Mouse (Mus musculus): ENCODE results near the gene Tubb2a. TPM values are rescaled to one million over a fixed set of nuclear protein-coding genes. Genes with fewer than 3 reads are reported as not detected.

The Tubb2a gene
- polyA plus RNA-seq, 1 experiment from 2014 or later, result 2,201 TPM

DNA sequence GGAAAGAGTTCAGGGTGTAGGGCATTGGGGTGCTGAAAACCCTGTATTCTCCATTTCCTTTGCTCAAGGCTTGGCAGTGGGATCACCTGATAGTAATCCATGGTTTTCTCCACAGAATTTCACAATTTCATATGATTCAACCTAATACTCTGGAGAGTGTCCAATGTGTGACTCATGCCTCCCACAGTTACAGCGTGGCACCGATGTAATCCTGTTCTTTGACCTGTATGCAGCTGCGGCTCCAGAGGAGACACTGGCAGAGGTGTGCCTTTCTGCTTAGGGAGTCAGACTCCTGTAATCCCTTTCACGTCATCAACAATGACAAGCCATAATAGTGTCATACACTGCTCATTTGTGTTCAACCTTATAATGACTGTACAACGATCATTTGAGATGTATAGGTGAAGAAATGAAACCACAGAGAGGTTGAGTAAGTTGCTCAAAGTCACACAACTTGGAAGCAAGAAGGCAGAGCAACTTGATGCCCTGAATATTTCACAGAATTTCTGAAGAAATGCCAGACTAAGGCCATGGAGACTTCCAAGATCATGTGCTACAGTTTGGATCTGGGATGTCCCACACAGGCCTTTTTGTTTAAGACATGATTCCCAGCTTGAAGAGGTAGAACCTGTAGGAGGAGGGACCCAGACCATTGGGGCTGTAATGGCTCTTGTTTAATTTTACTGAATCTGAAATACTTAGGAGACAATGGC lies 34.7 kb upstream of the Tubb2a start:
- no peak for DNase-seq
- Histone ChIP-seq H3K27ac (replicated peaks; ENCODE audit: low read depth, low read length) (no peak overlapping the region), H3K4me3 (replicated peaks; ENCODE audit: low read depth, low read length) (no peak overlapping the region), H3K36me3 (ENCODE audit: control insufficient read depth, insufficient read depth, low read length) (no peaks in the 10 kb centered on the region), H3K27me3 (ENCODE audit: control insufficient read depth, insufficient read depth, low read length) (no peaks in the 10 kb centered on the region), H3K4me1 (ENCODE audit: control insufficient read depth, insufficient read depth, low read length) (no peaks in the 10 kb centered on the region), H3K9ac (replicated peaks; ENCODE audit: low read length) (no peak overlapping the region), H3K4me2 (ENCODE audit: low read length) (no peak overlapping the region), H3K9me3 (ENCODE audit: control insufficient read depth, low read length) (no peaks in the 10 kb centered on the region)
- 88% methylated on average over 5 of the region's 5 CpGs for WGBS
- no peak for ATAC-seq (ENCODE audit: low FRiP score, low TSS enrichment)

DNA sequence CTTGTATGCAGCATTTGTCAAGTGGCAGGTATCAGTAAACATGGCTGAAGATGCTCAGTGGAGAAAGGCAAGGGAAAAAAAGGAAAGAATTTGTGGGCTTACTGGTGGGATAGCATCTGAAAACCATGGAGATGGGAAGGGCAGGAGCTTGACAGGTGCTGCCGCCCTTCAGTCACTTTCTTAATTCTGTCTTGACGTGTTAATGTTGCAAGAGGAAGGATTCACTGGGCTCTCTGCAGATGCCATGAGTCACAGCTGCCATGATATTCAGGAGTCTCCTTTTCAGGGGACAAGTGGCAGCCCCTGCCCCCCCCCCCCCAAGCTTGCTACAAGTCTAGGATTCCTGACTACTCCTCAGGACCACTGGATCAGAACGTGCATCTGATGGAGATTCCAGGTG lies 34.1 kb upstream of the Tubb2a start:
- WGBS, result 78% methylated on average over 3 of the region's 3 CpGs
- Histone ChIP-seq H3K9ac (replicated peaks; ENCODE audit: low read length) (no peak overlapping the region), H3K4me1 (ENCODE audit: control insufficient read depth, insufficient read depth, low read length) (no peaks in the 10 kb centered on the region)

DNA sequence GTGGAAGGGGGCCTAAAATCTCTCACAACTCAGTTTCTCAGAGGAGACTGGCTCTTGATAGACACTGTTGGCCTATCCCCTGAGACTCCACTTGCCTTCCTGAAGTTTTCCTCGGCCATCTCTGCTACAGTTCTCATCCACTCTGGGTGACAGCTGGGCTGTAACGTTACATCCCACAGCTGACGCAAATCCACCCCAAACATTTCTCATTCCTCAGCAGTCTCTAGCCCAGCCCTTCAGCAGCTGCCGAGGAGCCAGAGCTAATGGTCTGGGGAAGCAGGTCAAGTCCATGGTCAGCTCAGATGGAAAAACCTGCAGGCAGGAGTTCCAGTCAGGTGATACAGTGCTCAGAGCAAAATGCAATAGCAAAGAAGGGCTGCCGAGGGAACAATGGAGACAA lies 33.2 kb upstream of the Tubb2a start:
- WGBS, result 70% methylated on average over 5 of the region's 5 CpGs

More for the DNA sequence above, 34.1 kb upstream of the Tubb2a start:
- H3K4me2 ChIP-seq (ENCODE audit: low read length), result no peak overlapping the region
- no peaks in the 10 kb centered on the region for H3K27me3 ChIP-seq (ENCODE audit: control insufficient read depth, insufficient read depth, low read length)
- H3K4me3 ChIP-seq (replicated peaks; ENCODE audit: low read depth, low read length), result no peak overlapping the region
- no peaks in the 10 kb centered on the region for H3K9me3 ChIP-seq (ENCODE audit: control insufficient read depth, low read length)
- no peak for ATAC-seq (ENCODE audit: low FRiP score, low TSS enrichment)
- no peaks in the 10 kb centered on the region for H3K36me3 ChIP-seq (ENCODE audit: control insufficient read depth, insufficient read depth, low read length)
- H3K27ac ChIP-seq (replicated peaks; ENCODE audit: low read depth, low read length), result no peak overlapping the region
- DNase-seq, result no peak

GRCm38 (mm10) chr13:34109677-34110058 lies 31.9 kb upstream of the Tubb2a start:
- no peak for ATAC-seq (ENCODE audit: low FRiP score, low TSS enrichment)
- 9% methylated on average over 4 of the region's 4 CpGs for WGBS
- no peaks in the 10 kb centered on the region for H3K9me3 ChIP-seq (ENCODE audit: control insufficient read depth, low read length)

More for the DNA sequence above, 33.2 kb upstream of the Tubb2a start:
- Histone ChIP-seq H3K9me3 (ENCODE audit: control insufficient read depth, low read length) (no peaks in the 10 kb centered on the region), H3K27me3 (ENCODE audit: control insufficient read depth, insufficient read depth, low read length) (no peaks in the 10 kb centered on the region), H3K36me3 (ENCODE audit: control insufficient read depth, insufficient read depth, low read length) (no peaks in the 10 kb centered on the region), H3K4me1 (ENCODE audit: control insufficient read depth, insufficient read depth, low read length) (no peaks in the 10 kb centered on the region), H3K9ac (replicated peaks; ENCODE audit: low read length) (no peak overlapping the region), H3K27ac (replicated peaks; ENCODE audit: low read depth, low read length) (no peak overlapping the region), H3K4me2 (ENCODE audit: low read length) (no peak overlapping the region), H3K4me3 (replicated peaks; ENCODE audit: low read depth, low read length) (no peak overlapping the region)
- DNase-seq, result no peak
- ATAC-seq (ENCODE audit: low FRiP score, low TSS enrichment), result no peak

DNA sequence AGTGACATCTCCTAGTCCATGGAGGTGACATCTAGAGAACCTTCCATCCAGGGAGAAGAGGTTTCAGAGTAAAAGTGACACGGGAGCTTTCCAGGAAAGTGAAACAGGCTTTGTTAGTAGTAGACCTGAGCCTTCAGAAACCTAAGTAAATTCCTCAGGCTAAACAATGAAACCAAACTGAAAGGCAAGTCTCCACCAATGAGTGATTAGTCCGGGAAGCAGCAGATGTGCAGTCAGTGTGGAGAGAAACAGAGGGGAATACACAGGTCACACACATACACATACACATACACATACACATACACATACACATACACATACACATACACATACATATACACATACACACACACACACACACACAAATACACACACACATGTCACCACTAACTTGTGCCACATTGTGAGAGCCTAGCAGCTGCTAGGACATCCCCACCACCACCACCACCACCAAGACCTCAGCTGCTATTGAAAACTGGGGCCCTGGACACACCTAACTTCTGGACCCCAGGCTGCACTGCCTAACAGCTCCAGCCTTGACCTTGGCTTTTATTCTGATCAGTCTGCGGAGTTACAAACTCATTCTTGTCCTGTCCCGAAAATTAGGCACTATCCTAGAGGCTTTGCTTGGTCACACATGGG lies 31.3 kb upstream of the Tubb2a start:
- DNase-seq, result no peak
- ATAC-seq (ENCODE audit: low FRiP score, low TSS enrichment), result no peak
- H3K9ac ChIP-seq (replicated peaks; ENCODE audit: low read length), result no peak overlapping the region
- no peaks in the 10 kb centered on the region for H3K9me3 ChIP-seq (ENCODE audit: control insufficient read depth, low read length)
- no peaks in the 10 kb centered on the region for H3K4me1 ChIP-seq (ENCODE audit: control insufficient read depth, insufficient read depth, low read length)
- H3K27ac ChIP-seq (replicated peaks; ENCODE audit: low read depth, low read length), result no peak overlapping the region
- no peaks in the 10 kb centered on the region for H3K36me3 ChIP-seq (ENCODE audit: control insufficient read depth, insufficient read depth, low read length)
- no peaks in the 10 kb centered on the region for H3K27me3 ChIP-seq (ENCODE audit: control insufficient read depth, insufficient read depth, low read length)
- 55% methylated on average over 4 of the region's 4 CpGs for WGBS
- H3K4me3 ChIP-seq (replicated peaks; ENCODE audit: low read depth, low read length), result no peak overlapping the region
- H3K4me2 ChIP-seq (ENCODE audit: low read length), result no peak overlapping the region

More at GRCm38 (mm10) chr13:34109677-34110058, 31.9 kb upstream of the Tubb2a start:
- Histone ChIP-seq H3K27me3 (ENCODE audit: control insufficient read depth, insufficient read depth, low read length) (no peaks in the 10 kb centered on the region), H3K9ac (replicated peaks; ENCODE audit: low read length) (no peak overlapping the region), H3K36me3 (ENCODE audit: control insufficient read depth, insufficient read depth, low read length) (no peaks in the 10 kb centered on the region), H3K4me1 (ENCODE audit: control insufficient read depth, insufficient read depth, low read length) (no peaks in the 10 kb centered on the region), H3K27ac (replicated peaks; ENCODE audit: low read depth, low read length) (no peak overlapping the region), H3K4me3 (replicated peaks; ENCODE audit: low read depth, low read length) (no peak overlapping the region), H3K4me2 (ENCODE audit: low read length) (no peak overlapping the region)
- DNase-seq, result no peak

- H3K4me2 ChIP-seq (ENCODE audit: low read length), result no peak overlapping the region
- ATAC-seq (ENCODE audit: low FRiP score, low TSS enrichment), result no peak
- WGBS, result 89% methylated on average over 1 of the region's 1 CpGs
- H3K4me1 ChIP-seq (ENCODE audit: control insufficient read depth, insufficient read depth, low read length), result no peaks in the 10 kb centered on the region
- H3K9me3 ChIP-seq (ENCODE audit: control insufficient read depth, low read length), result no peaks in the 10 kb centered on the region
- H3K36me3 ChIP-seq (ENCODE audit: control insufficient read depth, insufficient read depth, low read length), result no peaks in the 10 kb centered on the region
- no peaks in the 10 kb centered on the region for H3K27me3 ChIP-seq (ENCODE audit: control insufficient read depth, insufficient read depth, low read length)
- no peak for DNase-seq
- H3K9ac ChIP-seq (replicated peaks; ENCODE audit: low read length), result no peak overlapping the region
- no peak overlapping the region for H3K27ac ChIP-seq (replicated peaks; ENCODE audit: low read depth, low read length)
- no peak overlapping the region for H3K4me3 ChIP-seq (replicated peaks; ENCODE audit: low read depth, low read length)
Measured at GRCm38 (mm10) chr13:34106999-34107398, 29.2 kb upstream of the Tubb2a start.

- H3K27ac ChIP-seq (replicated peaks; ENCODE audit: low read depth, low read length), result no peak overlapping the region
- DNase-seq (no peak), ATAC-seq (ENCODE audit: low FRiP score, low TSS enrichment) (no peak)
- no peaks in the 10 kb centered on the region for H3K9me3 ChIP-seq (ENCODE audit: control insufficient read depth, low read length)
- no peaks in the 10 kb centered on the region for H3K27me3 ChIP-seq (ENCODE audit: control insufficient read depth, insufficient read depth, low read length)
- H3K36me3 ChIP-seq (ENCODE audit: control insufficient read depth, insufficient read depth, low read length), result no peaks in the 10 kb centered on the region
- H3K4me2 ChIP-seq (ENCODE audit: low read length), result no peak overlapping the region
- H3K4me3 ChIP-seq (replicated peaks; ENCODE audit: low read depth, low read length), result no peak overlapping the region
- WGBS, result 87% methylated on average over 2 of the region's 2 CpGs
- no peak overlapping the region for H3K9ac ChIP-seq (replicated peaks; ENCODE audit: low read length)
- no peaks in the 10 kb centered on the region for H3K4me1 ChIP-seq (ENCODE audit: control insufficient read depth, insufficient read depth, low read length)
Measured at GRCm38 (mm10) chr13:34106256-34106655, 28.4 kb upstream of the Tubb2a start.

DNA sequence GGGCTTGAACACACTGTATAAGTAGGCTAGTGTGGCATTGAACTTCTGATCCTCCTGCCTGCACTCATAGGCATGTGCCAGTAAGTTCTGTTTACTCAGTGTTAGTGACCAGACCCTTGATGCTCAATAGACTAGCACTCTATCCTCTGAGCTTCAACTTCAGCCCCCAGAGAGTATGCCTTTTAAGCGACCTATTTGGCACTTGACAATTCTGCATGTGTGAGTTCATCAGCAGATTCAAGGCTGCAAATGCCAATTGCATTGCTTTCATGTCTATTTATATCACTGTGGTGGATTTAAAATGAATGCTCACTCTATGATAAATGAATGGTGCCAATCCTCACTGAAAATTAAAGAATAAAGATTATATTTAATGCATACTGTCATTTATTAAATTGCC lies 27.6 kb upstream of the Tubb2a start:
- H3K4me2 ChIP-seq (ENCODE audit: low read length), result no peak overlapping the region
- H3K4me3 ChIP-seq (replicated peaks; ENCODE audit: low read depth, low read length), result no peak overlapping the region
- H3K4me1 ChIP-seq (ENCODE audit: control insufficient read depth, insufficient read depth, low read length), result no peaks in the 10 kb centered on the region
- no peaks in the 10 kb centered on the region for H3K9me3 ChIP-seq (ENCODE audit: control insufficient read depth, low read length)
- H3K36me3 ChIP-seq (ENCODE audit: control insufficient read depth, insufficient read depth, low read length), result no peaks in the 10 kb centered on the region
- H3K27ac ChIP-seq (replicated peaks; ENCODE audit: low read depth, low read length), result no peak overlapping the region
- DNase-seq (no peak), ATAC-seq (ENCODE audit: low FRiP score, low TSS enrichment) (no peak)
- no peaks in the 10 kb centered on the region for H3K27me3 ChIP-seq (ENCODE audit: control insufficient read depth, insufficient read depth, low read length)
- H3K9ac ChIP-seq (replicated peaks; ENCODE audit: low read length), result no peak overlapping the region
- WGBS, result 80% methylated on average over 1 of the region's 1 CpGs

DNA sequence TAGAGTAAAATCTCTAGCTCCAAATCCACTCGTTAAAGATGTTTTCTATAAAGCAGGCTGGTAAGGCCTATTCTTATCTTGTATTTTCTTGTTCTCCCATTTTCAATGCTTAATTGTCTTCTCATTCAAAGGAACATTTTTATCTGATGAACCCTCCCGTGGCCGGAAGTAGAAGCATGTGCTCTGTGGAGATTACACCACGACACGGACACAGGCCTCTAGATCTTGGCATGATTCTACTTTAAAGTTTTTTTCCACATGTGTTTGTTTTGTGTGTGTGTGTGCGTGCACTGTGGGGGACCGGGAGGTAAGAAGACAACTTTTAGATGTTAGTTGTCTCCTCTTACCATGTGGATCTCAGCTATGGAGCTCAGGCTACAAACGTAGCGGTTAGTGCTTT lies 24.1 kb upstream of the Tubb2a start:
- Histone ChIP-seq H3K4me2 (ENCODE audit: low read length) (no peak overlapping the region), H3K4me3 (replicated peaks; ENCODE audit: low read depth, low read length) (no peak overlapping the region), H3K9me3 (ENCODE audit: control insufficient read depth, low read length) (no peaks in the 10 kb centered on the region), H3K4me1 (ENCODE audit: control insufficient read depth, insufficient read depth, low read length) (peaks cover under 1% of the 10 kb centered on the region; the same call in 1 of the 2 replicates), H3K27me3 (ENCODE audit: control insufficient read depth, insufficient read depth, low read length) (no peaks in the 10 kb centered on the region), H3K27ac (replicated peaks; ENCODE audit: low read depth, low read length) (no peak overlapping the region), H3K9ac (replicated peaks; ENCODE audit: low read length) (no peak overlapping the region), H3K36me3 (ENCODE audit: control insufficient read depth, insufficient read depth, low read length) (no peaks in the 10 kb centered on the region)
- DNase-seq, result no peak
- no peak for ATAC-seq (ENCODE audit: low FRiP score, low TSS enrichment)
- 84% methylated on average over 9 of the region's 9 CpGs for WGBS
